ENCODE assay signal across 10 mouse cellular contexts in genomic region chr17:56829171-56829570, GRCm38 (mm10). TPM values are rescaled to one million over a fixed set of nuclear protein-coding genes. Genes with fewer than 3 reads are reported as not detected.
DNase-seq lines count a peak whose midpoint lies in the region; ATAC-seq and TF ChIP-seq lines count a peak whose summit lies in the region.
"Had no signal": no experiment of that assay in that cellular context is flagged by ENCODE, and none has a peak within 500 bp of the region (broad histone marks: within the 10 kb centered on the region; RNA-seq: fewer than 3 reads in every experiment).

No protein-coding gene starts in this region.

- H3K4me2 ChIP-seq in heart, embryonic 14.5 days (ENCODE audit: low read length), result peak overlapping the region; percentile 83
- peak overlapping the region; percentile 81 for H3K4me2 ChIP-seq in hindbrain, embryonic 14.5 days (replicated peaks)
- peak overlapping the region; percentile 71 for H3K4me2 ChIP-seq in midbrain, embryonic 11.5 days

- no peaks in the 10 kb centered on the region for H3K36me3 ChIP-seq in heart, embryonic 14.5 days (ENCODE audit: control insufficient read depth, insufficient read depth, low read length)
- no peaks in the 10 kb centered on the region for H3K36me3 ChIP-seq in heart, adult 2 months (ENCODE audit: control insufficient read depth, insufficient read depth, low read length)
- no peaks in the 10 kb centered on the region for H3K36me3 ChIP-seq in hindbrain, embryonic 14.5 days (replicated peaks; ENCODE audit: control insufficient read depth, insufficient read depth)
- no peaks in the 10 kb centered on the region for H3K36me3 ChIP-seq in midbrain, embryonic 11.5 days (ENCODE audit: control insufficient read depth, insufficient read depth, low read length)

- intact Hi-C loops in heart, adult 2 months (cut with DNase I), result no loop called here

- WGBS in heart, embryonic 14.5 days, result 48% methylated on average over 11 of the region's 11 CpGs
- WGBS in heart, adult 2 months, result 48% methylated on average over 11 of the region's 11 CpGs
- WGBS in hindbrain, embryonic 14.5 days, result 27% methylated on average over 11 of the region's 11 CpGs
- WGBS in midbrain, embryonic 11.5 days, result 22% methylated on average over 11 of the region's 11 CpGs

- H3K9ac ChIP-seq in heart, embryonic 14.5 days (ENCODE audit: low read length), result peak overlapping the region; percentile 71; the same call in 1 of the 2 replicates
- H3K9ac ChIP-seq in heart, adult 2 months (ENCODE audit: low read depth, low read length), result no peak overlapping the region; the same call in 1 of the 2 replicates
- H3K9ac ChIP-seq in hindbrain, embryonic 14.5 days, result peak overlapping the region; percentile 56
- H3K9ac ChIP-seq in midbrain, embryonic 11.5 days (ENCODE audit: low read length), result peak overlapping the region; percentile 14; the same call in 1 of the 2 replicates

- peaks cover 5% of the 10 kb centered on the region; the same call in 1 of the 2 replicates for H3K27me3 ChIP-seq in heart, embryonic 14.5 days (ENCODE audit: control insufficient read depth, insufficient read depth, low read length)
- H3K27me3 ChIP-seq in heart, adult 2 months (ENCODE audit: control insufficient read depth, insufficient read depth, low read length), result no peaks in the 10 kb centered on the region
- H3K27me3 ChIP-seq in hindbrain, embryonic 14.5 days (ENCODE audit: control insufficient read depth, insufficient read depth, low read length), result peaks cover 20% of the 10 kb centered on the region
- peaks cover 2% of the 10 kb centered on the region; the same call in 1 of the 2 replicates for H3K27me3 ChIP-seq in midbrain, embryonic 11.5 days (ENCODE audit: control insufficient read depth, insufficient read depth, low read length)

- no peak for TF ChIP-seq POLR2A in heart, adult 2 months (IDR thresholded peaks at IDR 0.05; ENCODE audit: insufficient read depth, low read depth, low read length)

- TF ChIP-seq CTCF in heart, adult 2 months (IDR thresholded peaks at IDR 0.05), result no peak

- peaks cover 10 to 12% of the 10 kb centered on the region in 2 experiments; a peak in 3 of 4 replicates for H3K4me1 ChIP-seq in heart, embryonic 14.5 days (ENCODE audit: control insufficient read depth in 2 of 2, insufficient read depth in 2 of 2, low read length in 2 of 2)
- H3K4me1 ChIP-seq in heart, adult 2 months (ENCODE audit: control insufficient read depth, insufficient read depth, low read length), result no peaks in the 10 kb centered on the region
- peaks cover 10% of the 10 kb centered on the region; the same call in 1 of the 2 replicates for H3K4me1 ChIP-seq in brown adipose tissue, adult 24 weeks (ENCODE audit: control insufficient read depth, insufficient read depth, insufficient read length, low read length)
- H3K4me1 ChIP-seq in hindbrain, embryonic 14.5 days (replicated peaks; ENCODE audit: control insufficient read depth, insufficient read depth, low read length), result peaks cover 20% of the 10 kb centered on the region
- H3K4me1 ChIP-seq in midbrain, embryonic 11.5 days (ENCODE audit: control insufficient read depth, insufficient read depth, low read length), result peaks cover 13% of the 10 kb centered on the region

- H3K4me3 ChIP-seq in heart, embryonic 14.5 days (ENCODE audit: control insufficient read depth in 1 of 2, insufficient read depth in 1 of 2, low read depth in 1 of 2, low read length in 2 of 2), result peak overlapping the region in 1 of 2 experiments; percentile 63; a peak in 2 of 4 replicates
- H3K4me3 ChIP-seq in heart, adult 2 months, result no peak overlapping the region
- peak overlapping the region; percentile 69 for H3K4me3 ChIP-seq in brown adipose tissue, adult 24 weeks (ENCODE audit: insufficient read depth, low read depth, low read length)
- H3K4me3 ChIP-seq in hindbrain, embryonic 14.5 days (replicated peaks; ENCODE audit: low read length), result peak overlapping the region; percentile 63
- H3K4me3 ChIP-seq in midbrain, embryonic 11.5 days (ENCODE audit: low read depth, low read length), result peak overlapping the region; percentile 68

- no peak for DNase-seq in heart, adult 2 months
- no peak for DNase-seq in hindbrain, embryonic 14.5 days (ENCODE audit: low spot score)
- DNase-seq in midbrain, embryonic 11.5 days (ENCODE audit: low spot score, missing footprints), result peak; percentile 81
- no peak for DNase-seq in yolk sac, embryonic 10.5 days (ENCODE audit: low spot score)
- DNase-seq in frontal cortex, adult 2 months (ENCODE audit: extremely low spot score in 1 of 2, low spot score in 1 of 2), result no peak
- no peak for DNase-seq in kidney, postnatal 14 days

- no peak overlapping the region for H3K27ac ChIP-seq in heart, embryonic 14.5 days (replicated peaks in 1 of 2; ENCODE audit: control insufficient read depth in 1 of 2, insufficient read depth in 1 of 2, low read depth in 2 of 2, low read length in 2 of 2)
- H3K27ac ChIP-seq in heart, adult 2 months, result no peak overlapping the region
- H3K27ac ChIP-seq in brown adipose tissue, adult 24 weeks (replicated peaks; ENCODE audit: low read depth, low read length), result no peak overlapping the region
- H3K27ac ChIP-seq in hindbrain, embryonic 14.5 days, result no peak overlapping the region
- no peak overlapping the region for H3K27ac ChIP-seq in midbrain, embryonic 11.5 days (ENCODE audit: low read depth, low read length)

- no peaks in the 10 kb centered on the region for H3K9me3 ChIP-seq in heart, embryonic 14.5 days (ENCODE audit: control insufficient read depth, low read length)
- H3K9me3 ChIP-seq in hindbrain, embryonic 14.5 days (ENCODE audit: control insufficient read depth, low read length), result no peaks in the 10 kb centered on the region
- no peaks in the 10 kb centered on the region for H3K9me3 ChIP-seq in midbrain, embryonic 11.5 days (ENCODE audit: control insufficient read depth, low read length)

- no peak for TF ChIP-seq EP300 in heart, adult 2 months (IDR thresholded peaks at IDR 0.05; ENCODE audit: insufficient read depth, low read depth, low read length)

- H3K79me2 ChIP-seq in heart, adult 2 months (replicated peaks; ENCODE audit: control insufficient read depth, insufficient read depth, low read length), result no peaks in the 10 kb centered on the region

- no peak for ATAC-seq in heart, embryonic 14.5 days (ENCODE audit: insufficient number of reproducible peaks, insufficient read depth, low FRiP score, low read depth)
- ATAC-seq in hindbrain, embryonic 14.5 days (ENCODE audit: low FRiP score), result no peak
- ATAC-seq in midbrain, embryonic 11.5 days (ENCODE audit: low FRiP score), result no peak
- ATAC-seq: CD4-positive, CD25-positive, alpha-beta regulatory T cell, adult 4 months had no signal

RNA-seq across cellular contexts. Expression of gene Rfx2, which starts 1.6 kb away (rescaled TPM):
- 4.3 and 5.0 TPM in 2 replicates for polyA plus RNA-seq in heart, embryonic 14.5 days (2014; fragmentation: Nextera tagmentation; extraction: Ambion mirVana)
- total RNA-seq in heart, adult 2 months (2021), result 1 to 10 TPM; 2.8 to 3.0 TPM
- 5.1 and 6.0 TPM in 2 replicates for polyA plus RNA-seq in heart, adult 2 months (2012; rRNA removed)
- polyA plus RNA-seq in brown adipose tissue, adult 24 weeks (2012; ENCODE audit: insufficient read depth, insufficient read length, missing spikeins), result 2.5 and 3.0 TPM in 2 replicates
- polyA plus RNA-seq in hindbrain, embryonic 14.5 days (2014; fragmentation: Nextera tagmentation; extraction: Ambion mirVana), result 3.3 and 4.3 TPM in 2 replicates
- 4.6 and 4.8 TPM in 2 replicates for polyA plus RNA-seq in midbrain, embryonic 11.5 days (2014; fragmentation: Nextera tagmentation; extraction: Ambion mirVana)
- polyA plus RNA-seq in frontal cortex, adult 2 months (2012; rRNA removed), result 3.6 and 4.0 TPM in 2 replicates

RNA-seq across cellular contexts. Expression of gene Acsbg2, which starts 45.1 kb away (rescaled TPM):
- polyA plus RNA-seq in heart, embryonic 14.5 days (2014; fragmentation: Nextera tagmentation; extraction: Ambion mirVana), result not detected in 2 replicates
- total RNA-seq in heart, adult 2 months (2021), result not detected
- polyA plus RNA-seq in heart, adult 2 months (2012; rRNA removed), result 0.04 and 0.09 TPM in 2 replicates
- polyA plus RNA-seq in brown adipose tissue, adult 24 weeks (2012; ENCODE audit: insufficient read depth, insufficient read length, missing spikeins), result not detected in 2 replicates
- polyA plus RNA-seq in hindbrain, embryonic 14.5 days (2014; fragmentation: Nextera tagmentation; extraction: Ambion mirVana), result not detected in 2 replicates
- not detected in 2 replicates for polyA plus RNA-seq in midbrain, embryonic 11.5 days (2014; fragmentation: Nextera tagmentation; extraction: Ambion mirVana)
- polyA plus RNA-seq in frontal cortex, adult 2 months (2012; rRNA removed), result 0.04 TPM in 1 of 2 replicates, not detected in the other
- polyA plus RNA-seq: myocyte had no signal

RNA-seq across cellular contexts. Expression of gene 1700061G19Rik, which starts 46.1 kb away (rescaled TPM):
- polyA plus RNA-seq in heart, embryonic 14.5 days (2014; fragmentation: Nextera tagmentation; extraction: Ambion mirVana), result 0.35 and 0.74 TPM in 2 replicates
- total RNA-seq in heart, adult 2 months (2021), result not detected
- polyA plus RNA-seq in heart, adult 2 months (2012; rRNA removed), result 0.04 TPM in 1 of 2 replicates, not detected in the other
- not detected in 2 replicates for polyA plus RNA-seq in brown adipose tissue, adult 24 weeks (2012; ENCODE audit: insufficient read depth, insufficient read length, missing spikeins)
- 0.31 and 0.41 TPM in 2 replicates for polyA plus RNA-seq in hindbrain, embryonic 14.5 days (2014; fragmentation: Nextera tagmentation; extraction: Ambion mirVana)
- 0.11 and 0.25 TPM in 2 replicates for polyA plus RNA-seq in midbrain, embryonic 11.5 days (2014; fragmentation: Nextera tagmentation; extraction: Ambion mirVana)
- 0.12 and 0.15 TPM in 2 replicates for polyA plus RNA-seq in frontal cortex, adult 2 months (2012; rRNA removed)

RNA-seq across cellular contexts. Expression of gene Prr22, which starts 59.1 kb away (rescaled TPM):
- polyA plus RNA-seq in heart, embryonic 14.5 days (2014; fragmentation: Nextera tagmentation; extraction: Ambion mirVana), result 0.96 and 1.2 TPM in 2 replicates
- under 1 TPM; 0.11 to 0.29 TPM for total RNA-seq in heart, adult 2 months (2021)
- polyA plus RNA-seq in heart, adult 2 months (2012; rRNA removed), result 1.2 and 2.0 TPM in 2 replicates
- not detected in 2 replicates for polyA plus RNA-seq in brown adipose tissue, adult 24 weeks (2012; ENCODE audit: insufficient read depth, insufficient read length, missing spikeins)
- 0.76 and 0.78 TPM in 2 replicates for polyA plus RNA-seq in hindbrain, embryonic 14.5 days (2014; fragmentation: Nextera tagmentation; extraction: Ambion mirVana)
- polyA plus RNA-seq in midbrain, embryonic 11.5 days (2014; fragmentation: Nextera tagmentation; extraction: Ambion mirVana), result 0.54 and 1.0 TPM in 2 replicates
- 3.5 and 4.2 TPM in 2 replicates for polyA plus RNA-seq in frontal cortex, adult 2 months (2012; rRNA removed)
